Mouse (Mus musculus) midbrain, embryonic 13.5 days (tissue): ENCODE measurements around the gene Uprt. TPM values are rescaled to one million over a fixed set of nuclear protein-coding genes. Genes with fewer than 3 reads are reported as not detected.

Experiments
- ATAC-seq: fragments of 200-750 bp; cut with Nextera tagmentation; 2 replicates; pipeline ENCODE4 v1.8.0; 2017; ENCODE audit warnings: mild to moderate bottlenecking, moderate TSS enrichment, moderate library complexity
- H3K27ac ChIP-seq: fragments of 300-500 bp; sonication (generic); 2 replicates; pipeline ENCODE4 v1.5.1; 2015; ENCODE audit warnings: inconsistent platforms, mild to moderate bottlenecking, moderate library complexity
- H3K27me3 ChIP-seq: fragments of 300-500 bp; sonication (generic); 2 replicates; pipeline ENCODE4 v1.6.1; 2015; ENCODE audit warnings: mild to moderate bottlenecking, inconsistent platforms
- H3K36me3 ChIP-seq: fragments of 300-500 bp; sonication (generic); 2 replicates; pipeline ENCODE4 v1.6.1; 2015; ENCODE audit warnings: mild to moderate bottlenecking, inconsistent platforms
- H3K4me1 ChIP-seq: fragments of 300-500 bp; sonication (generic); replicated peaks from 2 replicates; pipeline ENCODE4 v1.6.1; 2015; ENCODE audit warnings: inconsistent platforms
- H3K4me2 ChIP-seq: fragments of 300-500 bp; sonication (generic); replicated peaks from 2 replicates; pipeline ENCODE4 v1.6.1; 2015; ENCODE audit warnings: moderate library complexity, mild to moderate bottlenecking, inconsistent platforms
- H3K4me3 ChIP-seq: fragments of 300-500 bp; sonication (generic); replicated peaks from 2 replicates; pipeline ENCODE4 v1.5.1; 2015; ENCODE audit warnings: mild to moderate bottlenecking, inconsistent platforms
- H3K9ac ChIP-seq: fragments of 300-500 bp; sonication (generic); replicated peaks from 2 replicates; pipeline ENCODE4 v1.6.1; 2015; ENCODE audit warnings: mild to moderate bottlenecking, inconsistent platforms
- H3K9me3 ChIP-seq: fragments of 300-500 bp; sonication (generic); 2 replicates; pipeline ENCODE4 v1.6.1; 2016; ENCODE audit warnings: mild to moderate bottlenecking, inconsistent platforms
- WGBS: fragments of 180-500 bp; shearing (Covaris S2); methylation state at CpG from one replicate; pipeline ENCODE4 v1.1.7; 2015; 5-methylcytosine and 5-hydroxymethylcytosine counted together
- polyA plus RNA-seq: library from polyadenylated mRNA; unstranded; fragments of >200 nt; fragmentation: Nextera tagmentation; extraction: Ambion mirVana; gene quantifications from 2 replicates; pipeline ENCODE4 v1.2.1, GENCODE M21; 2015

The Uprt gene
- polyA plus RNA-seq, 1 experiment from 2014 or later, result 1.3 TPM

- H3K36me3 ChIP-seq, result no peaks in the 10 kb centered on the region
- no peak for ATAC-seq
- 89% methylated on average over 4 of the region's 4 CpGs for WGBS
- no peaks in the 10 kb centered on the region for H3K4me1 ChIP-seq
- no peak overlapping the region for H3K4me2 ChIP-seq
- H3K9ac ChIP-seq, result no peak overlapping the region
- no peak overlapping the region for H3K27ac ChIP-seq
- no peaks in the 10 kb centered on the region for H3K9me3 ChIP-seq
- peaks cover 39% of the 10 kb centered on the region for H3K27me3 ChIP-seq
- no peak overlapping the region for H3K4me3 ChIP-seq
These were observed 60.0 kb downstream of the Uprt start for GRCm38 (mm10) chrX:104542635-104543034.

GRCm38 (mm10) chrX:104543919-104544595 lies 61.4 kb downstream of the Uprt start:
- H3K27me3 ChIP-seq, result peaks cover 37% of the 10 kb centered on the region
- 75% methylated on average over 4 of the region's 4 CpGs for WGBS
- H3K9me3 ChIP-seq, result no peaks in the 10 kb centered on the region
- H3K4me1 ChIP-seq, result no peaks in the 10 kb centered on the region
- H3K9ac ChIP-seq, result no peak overlapping the region
- H3K27ac ChIP-seq, result no peak overlapping the region
- H3K36me3 ChIP-seq, result no peaks in the 10 kb centered on the region
- no peak overlapping the region for H3K4me2 ChIP-seq
- ATAC-seq, result no peak
- no peak overlapping the region for H3K4me3 ChIP-seq

- Histone ChIP-seq H3K9me3 (no peaks in the 10 kb centered on the region), H3K27ac (no peak overlapping the region), H3K4me2 (no peak overlapping the region), H3K36me3 (no peaks in the 10 kb centered on the region), H3K4me1 (no peaks in the 10 kb centered on the region), H3K9ac (no peak overlapping the region), H3K4me3 (no peak overlapping the region), H3K27me3 (peaks cover 32% of the 10 kb centered on the region)
- WGBS, result 97% methylated on average over 1 of the region's 1 CpGs
- ATAC-seq, result no peak
These were observed 62.7 kb downstream of the Uprt start for GRCm38 (mm10) chrX:104545283-104545682.

Other genes starting within 250 kb of the Uprt start
- gene Abcb7, start 69.0 kb upstream of the Uprt start, polyA plus RNA-seq, result 9.0 and 10.3 TPM in 2 replicates
- 5.6 and 5.9 TPM in 2 replicates for gene Zdhhc15, start 188.2 kb downstream of the Uprt start, polyA plus RNA-seq